Mouse (Mus musculus) forebrain, embryonic 16.5 days (tissue): ENCODE data around the gene Henmt1. TPM values are rescaled to one million over a fixed set of nuclear protein-coding genes. Genes with fewer than 3 reads are reported as not detected.

Experiments
- ATAC-seq: fragments of 200-750 bp; cut with Nextera tagmentation; 2 replicates; pipeline ENCODE4 v1.8.0; 2017; ENCODE audit warnings: mild to moderate bottlenecking, moderate library complexity
- H3K27ac ChIP-seq: fragments of 300-500 bp; sonication (generic); 2 replicates; pipeline ENCODE4 v1.5.1; 2014; ENCODE audit warnings: low read length, control low read depth
- H3K27me3 ChIP-seq: fragments of 300-500 bp; sonication (generic); replicated peaks from 2 replicates; pipeline ENCODE4 v1.6.1; 2014; ENCODE audit warnings: low read length; ENCODE audit not compliant: control insufficient read depth, insufficient read depth
- H3K36me3 ChIP-seq: fragments of 300-500 bp; sonication (generic); 2 replicates; pipeline ENCODE4 v1.6.1; 2014; ENCODE audit not compliant: control insufficient read depth, insufficient read depth
- H3K4me1 ChIP-seq: fragments of 300-500 bp; sonication (generic); replicated peaks from 2 replicates; pipeline ENCODE4 v1.6.1; 2014; ENCODE audit warnings: low read length; ENCODE audit not compliant: control insufficient read depth, insufficient read depth
- H3K4me2 ChIP-seq: fragments of 300-500 bp; sonication (generic); 2 replicates; pipeline ENCODE4 v1.6.1; 2014; ENCODE audit warnings: mild to moderate bottlenecking, low read length, control low read depth
- H3K4me3 ChIP-seq: fragments of 300-500 bp; sonication (generic); replicated peaks from 2 replicates; pipeline ENCODE4 v1.5.1; 2014; ENCODE audit warnings: mild to moderate bottlenecking, low read length, control low read depth
- H3K9ac ChIP-seq: fragments of 300-500 bp; sonication (generic); replicated peaks from 2 replicates; pipeline ENCODE4 v1.6.1; 2014; ENCODE audit warnings: low read depth, low read length, control low read depth
- H3K9me3 ChIP-seq: fragments of 300-500 bp; sonication (generic); 2 replicates; pipeline ENCODE4 v1.6.1; 2016; ENCODE audit warnings: low read length; ENCODE audit not compliant: control insufficient read depth
- WGBS: fragments of 180-500 bp; shearing (Covaris S2); extraction: QIAGEN DNeasy Blood & Tissue Kit; methylation state at CpG from one replicate; pipeline ENCODE4 v1.1.7; 2014; 5-methylcytosine and 5-hydroxymethylcytosine counted together
- polyA plus RNA-seq: library from polyadenylated mRNA; unstranded; fragments of >200 nt; fragmentation: Nextera tagmentation; extraction: Ambion mirVana; gene quantifications from 2 replicates; pipeline ENCODE4 v1.2.1, GENCODE M21; 2015

Henmt1 gene
- polyA plus RNA-seq, 1 experiment from 2014 or later, result 1.7 TPM

GRCm38 (mm10) chr3:108925677-108926076 lies 14.0 kb upstream of the Henmt1 start:
- H3K4me2 ChIP-seq, result no peak overlapping the region
- no peak for ATAC-seq
- H3K4me1 ChIP-seq, result no peaks in the 10 kb centered on the region
- no peaks in the 10 kb centered on the region for H3K36me3 ChIP-seq
- H3K4me3 ChIP-seq, result no peak overlapping the region
- H3K9ac ChIP-seq, result no peak overlapping the region
- no peaks in the 10 kb centered on the region for H3K9me3 ChIP-seq
- no peaks in the 10 kb centered on the region for H3K27me3 ChIP-seq
- WGBS, result 85% methylated on average over 4 of the region's 4 CpGs
- no peak overlapping the region for H3K27ac ChIP-seq

- Histone ChIP-seq H3K27ac (no peak overlapping the region), H3K36me3 (no peaks in the 10 kb centered on the region), H3K9ac (no peak overlapping the region), H3K4me1 (no peaks in the 10 kb centered on the region), H3K27me3 (no peaks in the 10 kb centered on the region), H3K9me3 (no peaks in the 10 kb centered on the region), H3K4me3 (no peak overlapping the region), H3K4me2 (no peak overlapping the region)
- ATAC-seq, result no peak
- 55% methylated on average over 1 of the region's 1 CpGs for WGBS
Observed at GRCm38 (mm10) chr3:108926308-108926707, 13.4 kb upstream of the Henmt1 start.

GRCm38 (mm10) chr3:108933557-108933956 lies 6.1 kb upstream of the Henmt1 start:
- Histone ChIP-seq H3K36me3 (no peaks in the 10 kb centered on the region), H3K4me1 (no peaks in the 10 kb centered on the region), H3K9ac (no peak overlapping the region), H3K27ac (no peak overlapping the region), H3K9me3 (no peaks in the 10 kb centered on the region), H3K4me2 (no peak overlapping the region), H3K27me3 (no peaks in the 10 kb centered on the region), H3K4me3 (no peak overlapping the region)
- no peak for ATAC-seq
- WGBS, result 95% methylated on average over 6 of the region's 6 CpGs

- no peak overlapping the region for H3K4me3 ChIP-seq
- no peaks in the 10 kb centered on the region for H3K27me3 ChIP-seq
- H3K4me1 ChIP-seq, result no peaks in the 10 kb centered on the region
- H3K9ac ChIP-seq, result no peak overlapping the region
- no peaks in the 10 kb centered on the region for H3K9me3 ChIP-seq
- no peak overlapping the region for H3K27ac ChIP-seq
- no peaks in the 10 kb centered on the region for H3K36me3 ChIP-seq
- no peak overlapping the region for H3K4me2 ChIP-seq
- WGBS, result 90% methylated on average over 5 of the region's 5 CpGs
- no peak for ATAC-seq
Observed at GRCm38 (mm10) chr3:108938691-108939090, 982 bp upstream of the Henmt1 start.

GRCm38 (mm10) chr3:108940001-108940633 lies 444 bp downstream of the Henmt1 start, which contains the start of gene Gm9857:
TSS of gene Gm9857 (minus strand) at chr3:108940445.
- Histone ChIP-seq H3K9me3 (no peaks in the 10 kb centered on the region), H3K9ac (peak within 1 kb of the TSS; percentile 41), H3K4me3 (peak within 1 kb of the TSS; percentile 42), H3K4me2 (peak within 1 kb of the TSS; percentile 56), H3K27ac (no peak within 1 kb of the TSS), H3K36me3 (no peaks in the 10 kb centered on the region), H3K4me1 (no peaks in the 10 kb centered on the region), H3K27me3 (no peaks in the 10 kb centered on the region)
- WGBS, result 52% methylated on average over 43 of the region's 59 CpGs
- peak; percentile 83 for ATAC-seq

- no peak overlapping the region for H3K4me2 ChIP-seq
- H3K9ac ChIP-seq, result no peak overlapping the region
- H3K4me3 ChIP-seq, result no peak overlapping the region
- H3K9me3 ChIP-seq, result no peaks in the 10 kb centered on the region
- H3K27me3 ChIP-seq, result no peaks in the 10 kb centered on the region
- ATAC-seq, result no peak
- no peaks in the 10 kb centered on the region for H3K36me3 ChIP-seq
- no peaks in the 10 kb centered on the region for H3K4me1 ChIP-seq
- no peak overlapping the region for H3K27ac ChIP-seq
- WGBS, result 56% methylated on average over 10 of the region's 10 CpGs
Observed at GRCm38 (mm10) chr3:108940996-108941395, 1.3 kb downstream of the Henmt1 start.

- Histone ChIP-seq H3K4me3 (no peak overlapping the region), H3K27ac (no peak overlapping the region), H3K4me1 (peaks cover 9% of the 10 kb centered on the region), H3K27me3 (no peaks in the 10 kb centered on the region), H3K36me3 (no peaks in the 10 kb centered on the region), H3K4me2 (no peak overlapping the region), H3K9me3 (no peaks in the 10 kb centered on the region), H3K9ac (no peak overlapping the region)
- ATAC-seq, result no peak
Observed at GRCm38 (mm10) chr3:108957976-108958375, 18.3 kb downstream of the Henmt1 start.

GRCm38 (mm10) chr3:108959680-108960295 lies 20.1 kb downstream of the Henmt1 start:
- no peak for ATAC-seq
- Histone ChIP-seq H3K36me3 (no peaks in the 10 kb centered on the region), H3K27ac (no peak overlapping the region), H3K27me3 (no peaks in the 10 kb centered on the region), H3K4me3 (no peak overlapping the region), H3K4me2 (no peak overlapping the region), H3K9me3 (no peaks in the 10 kb centered on the region), H3K9ac (no peak overlapping the region), H3K4me1 (peaks cover 9% of the 10 kb centered on the region)
- 78% methylated on average over 13 of the region's 13 CpGs for WGBS

- ATAC-seq, result peak; percentile 87
- WGBS, result 26% methylated on average over 7 of the region's 7 CpGs
- Histone ChIP-seq H3K27me3 (no peaks in the 10 kb centered on the region), H3K9ac (no peak overlapping the region), H3K4me1 (peaks cover 9% of the 10 kb centered on the region), H3K4me2 (peak overlapping the region; percentile 16), H3K36me3 (no peaks in the 10 kb centered on the region), H3K4me3 (no peak overlapping the region), H3K27ac (peak overlapping the region; percentile 13; the same call in 1 of the 2 replicates), H3K9me3 (no peaks in the 10 kb centered on the region)
Observed at GRCm38 (mm10) chr3:108961226-108961625, 21.6 kb downstream of the Henmt1 start.
